ENCODE assay signal across 22 mouse cellular contexts in genomic region chr5:39824680-39825079, GRCm38 (mm10).
DNase-seq lines count a peak whose midpoint lies in the region; ATAC-seq and TF ChIP-seq lines count a peak whose summit lies in the region.
"Had no signal": no experiment of that assay in that cellular context is flagged by ENCODE, and none has a peak within 500 bp of the region (broad histone marks: within the 10 kb centered on the region; RNA-seq: fewer than 3 reads in every experiment).

No protein-coding gene starts in this region.

- H3K9me3 ChIP-seq in forebrain, embryonic 12.5 days = no peaks in the 10 kb centered on the region
- H3K9me3 ChIP-seq in forebrain, postnatal 0 days (ENCODE audit: low read length) = no peaks in the 10 kb centered on the region
- H3K9me3 ChIP-seq in forebrain, embryonic 14.5 days (replicated peaks; ENCODE audit: control insufficient read depth, low read length) = no peaks in the 10 kb centered on the region
- no peaks in the 10 kb centered on the region for H3K9me3 ChIP-seq in forebrain, embryonic 11.5 days (ENCODE audit: control insufficient read depth, low read length)
- no peaks in the 10 kb centered on the region for H3K9me3 ChIP-seq in forebrain, embryonic 16.5 days (ENCODE audit: control insufficient read depth, low read length)
- H3K9me3 ChIP-seq: embryonic facial prominence, embryonic 10.5 days; embryonic facial prominence, embryonic 12.5 days; G1E had no signal

- 0 out of 2 replicates have a peak, but pooled peaks have one; percentile 36 for ATAC-seq in forebrain, embryonic 12.5 days (ENCODE audit: low FRiP score)
- ATAC-seq in forebrain, postnatal 0 days = no peak
- ATAC-seq in forebrain, embryonic 14.5 days = peak; percentile 66; the same call in 1 of the 2 replicates
- no peak for ATAC-seq in forebrain, embryonic 11.5 days (replicated peaks; ENCODE audit: low FRiP score)
- peak; percentile 57; the same call in 1 of the 2 replicates for ATAC-seq in forebrain, embryonic 16.5 days
- ATAC-seq: activated CD4-positive, CD25-positive, alpha-beta regulatory T cell, adult 4 months; CD4-positive, CD25-positive, alpha-beta regulatory T cell, adult 4 months; Patski had no signal

- no peak overlapping the region for H3K4me2 ChIP-seq in forebrain, embryonic 12.5 days
- no peak overlapping the region for H3K4me2 ChIP-seq in forebrain, postnatal 0 days (ENCODE audit: low read depth)
- no peak overlapping the region for H3K4me2 ChIP-seq in forebrain, embryonic 14.5 days (ENCODE audit: low read length)
- H3K4me2 ChIP-seq in forebrain, embryonic 11.5 days (ENCODE audit: low read depth, low read length, severe bottlenecking) = no peak overlapping the region
- H3K4me2 ChIP-seq in forebrain, embryonic 16.5 days (ENCODE audit: low read length) = no peak overlapping the region
- H3K4me2 ChIP-seq: embryonic facial prominence, embryonic 12.5 days had no signal

- no peaks in the 10 kb centered on the region for H3K36me3 ChIP-seq in forebrain, embryonic 12.5 days (replicated peaks)
- no peaks in the 10 kb centered on the region for H3K36me3 ChIP-seq in forebrain, postnatal 0 days (ENCODE audit: insufficient read depth)
- no peaks in the 10 kb centered on the region for H3K36me3 ChIP-seq in forebrain, embryonic 14.5 days (ENCODE audit: control insufficient read depth, insufficient read depth, low read length)
- H3K36me3 ChIP-seq in forebrain, embryonic 11.5 days (ENCODE audit: control insufficient read depth, insufficient read depth, low read length) = no peaks in the 10 kb centered on the region
- H3K36me3 ChIP-seq in forebrain, embryonic 16.5 days (ENCODE audit: control insufficient read depth, insufficient read depth) = no peaks in the 10 kb centered on the region
- H3K36me3 ChIP-seq: embryonic facial prominence, embryonic 10.5 days; embryonic facial prominence, embryonic 12.5 days; G1E had no signal

- DNase-seq in forebrain, postnatal 0 days = no peak
- peak; percentile 5 for DNase-seq in forebrain, embryonic 14.5 days (ENCODE audit: low spot score)
- no peak for DNase-seq in forebrain, embryonic 11.5 days (ENCODE audit: low spot score)
- no peak for DNase-seq in left cerebral cortex, postnatal 25 days (ENCODE audit: low spot score in 2 of 2)
- DNase-seq: adrenal gland, adult 8-10 months; adrenal gland, postnatal 14 days; adrenal gland, postnatal 36 days; B cell, adult 2 months; cerebellum, adult 11 months; cerebellum, adult 2 months; cerebellum, adult 9-10 months; cerebellum, postnatal 10 days; cerebellum, postnatal 25 days had no signal

- no peaks in the 10 kb centered on the region for H3K27me3 ChIP-seq in forebrain, embryonic 12.5 days
- no peaks in the 10 kb centered on the region for H3K27me3 ChIP-seq in forebrain, postnatal 0 days (ENCODE audit: insufficient read depth, low read length)
- H3K27me3 ChIP-seq in forebrain, embryonic 14.5 days (replicated peaks; ENCODE audit: control insufficient read depth, insufficient read depth, low read length) = no peaks in the 10 kb centered on the region
- no peaks in the 10 kb centered on the region for H3K27me3 ChIP-seq in forebrain, embryonic 11.5 days (ENCODE audit: control insufficient read depth, insufficient read depth, low read length)
- H3K27me3 ChIP-seq in forebrain, embryonic 16.5 days (replicated peaks; ENCODE audit: control insufficient read depth, insufficient read depth, low read length) = no peaks in the 10 kb centered on the region
- H3K27me3 ChIP-seq: CH12.LX; embryonic facial prominence, embryonic 12.5 days had no signal

- TF ChIP-seq CTCF in forebrain, postnatal 0 days (IDR thresholded peaks at IDR 0.05; ENCODE audit: low read depth) = no peak

- 50% methylated on average over 2 of the region's 2 CpGs for WGBS in forebrain, embryonic 12.5 days
- WGBS in forebrain, postnatal 0 days = 24% methylated on average over 2 of the region's 2 CpGs
- 28% methylated on average over 2 of the region's 2 CpGs for WGBS in forebrain, embryonic 14.5 days
- 58% methylated on average over 2 of the region's 2 CpGs for WGBS in forebrain, embryonic 11.5 days
- 26% methylated on average over 2 of the region's 2 CpGs for WGBS in forebrain, embryonic 16.5 days

- no peak overlapping the region for H3K9ac ChIP-seq in forebrain, embryonic 12.5 days
- H3K9ac ChIP-seq in forebrain, postnatal 0 days = no peak overlapping the region
- H3K9ac ChIP-seq in forebrain, embryonic 14.5 days (ENCODE audit: low read length) = no peak overlapping the region
- no peak overlapping the region for H3K9ac ChIP-seq in forebrain, embryonic 11.5 days (ENCODE audit: low read length)
- H3K9ac ChIP-seq in forebrain, embryonic 16.5 days (replicated peaks; ENCODE audit: low read depth, low read length) = no peak overlapping the region
- H3K9ac ChIP-seq: embryonic facial prominence, embryonic 12.5 days had no signal

- intact Hi-C loops in left cerebral cortex, postnatal 25 days (cut with DNase I) = no loop called here

- H3K4me3 ChIP-seq in forebrain, embryonic 12.5 days (replicated peaks) = no peak overlapping the region
- no peak overlapping the region for H3K4me3 ChIP-seq in forebrain, postnatal 0 days (ENCODE audit: low read depth, low read length)
- H3K4me3 ChIP-seq in forebrain, embryonic 14.5 days (ENCODE audit: low read depth, low read length) = no peak overlapping the region
- no peak overlapping the region for H3K4me3 ChIP-seq in forebrain, embryonic 11.5 days (ENCODE audit: low read depth, low read length)
- no peak overlapping the region for H3K4me3 ChIP-seq in forebrain, embryonic 16.5 days (replicated peaks; ENCODE audit: low read length)
- H3K4me3 ChIP-seq: embryonic facial prominence, embryonic 10.5 days; embryonic facial prominence, embryonic 12.5 days had no signal

- no peaks in the 10 kb centered on the region for H3K4me1 ChIP-seq in forebrain, embryonic 12.5 days
- H3K4me1 ChIP-seq in forebrain, postnatal 0 days (ENCODE audit: insufficient read depth) = no peaks in the 10 kb centered on the region
- H3K4me1 ChIP-seq in forebrain, embryonic 14.5 days (ENCODE audit: control insufficient read depth, insufficient read depth, low read length) = no peaks in the 10 kb centered on the region
- no peaks in the 10 kb centered on the region for H3K4me1 ChIP-seq in forebrain, embryonic 11.5 days (replicated peaks; ENCODE audit: control insufficient read depth, insufficient read depth, low read length)
- H3K4me1 ChIP-seq in forebrain, embryonic 16.5 days (replicated peaks; ENCODE audit: control insufficient read depth, insufficient read depth, low read length) = no peaks in the 10 kb centered on the region
- H3K4me1 ChIP-seq: embryonic facial prominence, embryonic 10.5 days; embryonic facial prominence, embryonic 12.5 days had no signal

- H3K27ac ChIP-seq in forebrain, embryonic 12.5 days = no peak overlapping the region
- no peak overlapping the region for H3K27ac ChIP-seq in forebrain, postnatal 0 days (ENCODE audit: low read depth, low read length)
- H3K27ac ChIP-seq in forebrain, embryonic 14.5 days (ENCODE audit: low read depth, low read length) = no peak overlapping the region
- H3K27ac ChIP-seq in forebrain, embryonic 11.5 days (ENCODE audit: low read depth, low read length) = no peak overlapping the region
- no peak overlapping the region for H3K27ac ChIP-seq in forebrain, embryonic 16.5 days (ENCODE audit: low read length)
- H3K27ac ChIP-seq: embryonic facial prominence, embryonic 10.5 days; embryonic facial prominence, embryonic 12.5 days had no signal

Comparison
In these comparisons a context has a peak if more than half of its experiments do, and no peak if none do; other contexts are left out.
1. ATAC-seq: peak in forebrain, embryonic 12.5 days (single experiment), forebrain, embryonic 14.5 days (single experiment) and forebrain, embryonic 16.5 days (single experiment); none in forebrain, postnatal 0 days (single experiment) and forebrain, embryonic 11.5 days (single experiment).